Mouse (Mus musculus) myocyte (in vitro differentiated cells): ENCODE data around the gene Wdr83. TPM values are rescaled to one million over a fixed set of nuclear protein-coding genes. Genes with fewer than 3 reads are reported as not detected.
A peak's percentile ranks its signal among the peaks of the same experiment; 100 is the strongest.

Experiments used
- H3K27me3 ChIP-seq: one replicate; pipeline ENCODE4 v1.6.1; 2011; ENCODE audit not compliant: control insufficient read depth, insufficient read depth, insufficient read length
- H3K36me3 ChIP-seq: one replicate; pipeline ENCODE4 v1.6.1; 2011; ENCODE audit not compliant: control insufficient read depth, insufficient read depth
- H3K4me2 ChIP-seq: one replicate; pipeline ENCODE4 v1.6.1; 2011; ENCODE audit warnings: low read depth, control low read depth
- H3K4me3 ChIP-seq: one replicate; pipeline ENCODE4 v1.5.1; 2011; ENCODE audit warnings: mild to moderate bottlenecking, control low read depth, moderate library complexity
- H3K79me2 ChIP-seq: one replicate; pipeline ENCODE4 v1.6.1; 2011; ENCODE audit not compliant: control insufficient read depth, insufficient read depth
- H3ac ChIP-seq: one replicate; pipeline ENCODE4 v1.6.1; 2011; ENCODE audit not compliant: control insufficient read depth, insufficient read length
- CEBPB ChIP-seq: IDR thresholded peaks from 2 replicates; pipeline ENCODE4 v1.6.1; 2011; ENCODE audit warnings: mild to moderate bottlenecking, moderate library complexity; ENCODE audit not compliant: poor library complexity, insufficient read depth, severe bottlenecking
- MYOG ChIP-seq, 3 experiments: IDR thresholded peaks; one replicate each; pipeline ENCODE4 v1.6.1; 2011; ENCODE audit warnings: control low read depth in 2 of 3, low read depth in 2 of 3, mild to moderate bottlenecking in 2 of 3; ENCODE audit not compliant: insufficient read length in 2 of 3, control insufficient read depth in 1 of 3, insufficient read depth in 1 of 3
- POLR2A ChIP-seq: IDR thresholded peaks from one replicate; pipeline ENCODE4 v1.6.1; 2011; ENCODE audit warnings: low read depth, mild to moderate bottlenecking, control low read depth, moderate library complexity; ENCODE audit not compliant: insufficient read length
- POLR2AphosphoS2 ChIP-seq: IDR thresholded peaks from one replicate; pipeline ENCODE4 v1.6.1; 2011; ENCODE audit warnings: low read depth, control low read depth; ENCODE audit not compliant: insufficient read length
- SRF ChIP-seq: IDR thresholded peaks from one replicate; pipeline ENCODE4 v1.6.1; 2011; ENCODE audit warnings: low read depth; ENCODE audit not compliant: control insufficient read depth, insufficient read length
- USF1 ChIP-seq: IDR thresholded peaks from one replicate; pipeline ENCODE4 v1.6.1; 2011; ENCODE audit warnings: low read depth, mild to moderate bottlenecking, control low read depth, moderate library complexity
- polyA plus RNA-seq: library from polyadenylated mRNA; unstranded; fragments of >200 nt; fragmentation: generic; extraction: Trizol; gene quantifications from one replicate; pipeline ENCODE4 v1.2.1, GENCODE M21; 2012; ENCODE audit warnings: missing spikeins

Gene Wdr83
- polyA plus RNA-seq, 1 experiment = 26.8 TPM

DNA sequence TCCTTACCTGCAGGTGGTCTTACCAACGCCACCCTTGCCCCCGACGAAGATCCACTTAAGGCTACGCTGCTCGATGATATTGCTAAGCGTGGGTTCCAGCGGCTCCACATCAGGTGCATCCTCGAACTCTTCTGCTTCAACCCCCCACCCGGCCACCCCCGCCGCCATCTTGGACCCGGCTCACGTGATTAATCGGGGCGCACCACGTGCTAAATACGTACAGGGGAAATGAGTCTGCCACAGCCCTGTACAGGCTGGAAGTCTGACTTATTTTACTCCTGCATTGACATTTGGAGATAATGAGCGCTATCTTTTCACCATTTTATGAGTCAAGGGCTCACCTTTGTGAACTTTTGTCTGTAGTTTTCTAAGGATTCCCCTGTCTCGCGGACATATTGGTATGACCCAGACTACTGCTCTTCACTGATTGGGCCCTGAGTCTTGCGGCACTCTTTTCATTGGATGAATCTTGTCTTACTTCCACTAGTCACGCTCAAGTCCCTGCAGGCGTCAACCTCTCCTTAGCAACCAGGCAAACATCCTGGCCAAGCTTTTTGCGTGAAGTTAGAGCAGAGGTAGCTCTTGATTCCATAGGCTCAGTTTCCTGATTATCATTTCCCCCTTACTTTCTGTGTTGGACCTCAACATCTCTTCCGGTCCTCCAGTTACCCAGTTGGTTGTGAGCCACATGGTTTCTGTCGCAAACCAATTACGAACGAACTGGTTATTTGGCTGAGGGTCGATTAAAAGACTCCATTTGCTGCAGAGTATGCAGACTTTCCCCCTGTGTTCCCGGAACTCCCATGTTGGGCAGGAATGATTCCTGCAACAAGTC is 55.8 kb downstream of the Wdr83 start, which contains the start of gene Asna1:
TSS of gene Asna1 (minus strand) at position 184 of the 835 bp plus-strand sequence.
- Histone ChIP-seq H3ac (peak within 1 kb of the TSS; percentile 49), H3K4me3 (peak within 1 kb of the TSS; percentile 99), H3K79me2 (peaks cover 59% of the 10 kb centered on the region), H3K4me2 (peak within 1 kb of the TSS; percentile 99), H3K27me3 (no peaks in the 10 kb centered on the region), H3K36me3 (peaks cover 6% of the 10 kb centered on the region)
- TF ChIP-seq CEBPB (no peak), USF1 (peak; percentile 90), POLR2AphosphoS2 (peak; percentile 49), POLR2A (peak; percentile 59), SRF (no peak), MYOG (IDR thresholded peaks at IDR 0.05; ENCODE audit: control insufficient read depth in 1 of 3, insufficient read depth in 1 of 3, insufficient read length in 2 of 3, low read depth in 2 of 3) (no peak)

Other genes starting within 250 kb of the Wdr83 start
- 21.8 TPM for gene Gadd45gip1, start 249.8 kb downstream of the Wdr83 start, polyA plus RNA-seq
- 139 TPM for gene Rad23a, start 240.6 kb downstream of the Wdr83 start, polyA plus RNA-seq
- 385 TPM for gene Calr, start 234.4 kb downstream of the Wdr83 start, polyA plus RNA-seq
- gene Farsa, start 224.3 kb downstream of the Wdr83 start, polyA plus RNA-seq = 73.3 TPM
- 2.3 TPM for gene Syce2, start 209.2 kb downstream of the Wdr83 start, polyA plus RNA-seq
- 20.9 TPM for gene Gcdh, start 187.4 kb downstream of the Wdr83 start, polyA plus RNA-seq
- 0.10 TPM for gene Klf1, start 179.4 kb downstream of the Wdr83 start, polyA plus RNA-seq
- gene Dnase2a, start 172.7 kb downstream of the Wdr83 start, polyA plus RNA-seq = 9.2 TPM
- not detected for gene Mast1, start 143.9 kb downstream of the Wdr83 start, polyA plus RNA-seq
- gene Rtbdn, start 134.3 kb downstream of the Wdr83 start, polyA plus RNA-seq = not detected
- not detected for gene Gm49661, start 111.9 kb downstream of the Wdr83 start, polyA plus RNA-seq
- 432 TPM for gene Prdx2, start 111.7 kb downstream of the Wdr83 start, polyA plus RNA-seq
- gene Rnaseh2a, start 111.5 kb downstream of the Wdr83 start, polyA plus RNA-seq = 74.1 TPM
- 140 TPM for gene Junb, start 102.6 kb downstream of the Wdr83 start, polyA plus RNA-seq
- gene Hook2, start 90.7 kb downstream of the Wdr83 start, polyA plus RNA-seq = 9.3 TPM
- not detected for gene Best2, start 66.8 kb downstream of the Wdr83 start, polyA plus RNA-seq
- gene Asna1, start 56.0 kb downstream of the Wdr83 start, polyA plus RNA-seq = 204 TPM
- 198 TPM for gene Trir, start 54.5 kb downstream of the Wdr83 start, polyA plus RNA-seq
- 46.3 TPM for gene Tnpo2, start 44.4 kb downstream of the Wdr83 start, polyA plus RNA-seq
- 26.8 TPM for gene Fbxw9, start 21.3 kb downstream of the Wdr83 start, polyA plus RNA-seq
- gene Gm5741, start 13.3 kb downstream of the Wdr83 start, polyA plus RNA-seq = 0.31 TPM
- gene Dhps, start 9.5 kb downstream of the Wdr83 start, polyA plus RNA-seq = 86.7 TPM
- gene Wdr83os, start 566 bp downstream of the Wdr83 start, polyA plus RNA-seq = 166 TPM
- 7.6 TPM for gene Man2b1, start 2.0 kb upstream of the Wdr83 start, polyA plus RNA-seq
- not detected for gene Zfp791, start 41.8 kb upstream of the Wdr83 start, polyA plus RNA-seq
- not detected for gene Cks1brt, start 70.6 kb upstream of the Wdr83 start, polyA plus RNA-seq
- not detected for gene Olfr371, start 144.7 kb upstream of the Wdr83 start, polyA plus RNA-seq
- 13.2 TPM for gene Orc6, start 218.3 kb upstream of the Wdr83 start, polyA plus RNA-seq
- 52.1 TPM for gene Vps35, start 218.5 kb upstream of the Wdr83 start, polyA plus RNA-seq